Mouse (Mus musculus) heart, embryonic 15.5 days (tissue): ENCODE results near the gene Mta2. TPM values are rescaled to one million over a fixed set of nuclear protein-coding genes. Genes with fewer than 3 reads are reported as not detected.

Experiments used
- ATAC-seq: fragments of 200-750 bp; cut with Nextera tagmentation; replicated peaks from 2 replicates; pipeline ENCODE4 v1.8.0; 2017; ENCODE audit warnings: low read depth, moderate TSS enrichment; ENCODE audit not compliant: insufficient number of reproducible peaks, insufficient read depth, low FRiP score
- H3K27ac ChIP-seq: fragments of 300-500 bp; sonication (generic); 2 replicates; pipeline ENCODE4 v1.5.1; 2015; ENCODE audit warnings: mild to moderate bottlenecking, inconsistent platforms
- H3K27me3 ChIP-seq: fragments of 300-500 bp; sonication (generic); 2 replicates; pipeline ENCODE4 v1.6.1; 2015; ENCODE audit warnings: inconsistent platforms
- H3K36me3 ChIP-seq: fragments of 300-500 bp; sonication (generic); 2 replicates; pipeline ENCODE4 v1.6.1; 2015; ENCODE audit warnings: mild to moderate bottlenecking, inconsistent platforms
- H3K4me1 ChIP-seq: fragments of 300-500 bp; sonication (generic); replicated peaks from 2 replicates; pipeline ENCODE4 v1.6.1; 2015; ENCODE audit warnings: inconsistent platforms
- H3K4me2 ChIP-seq: fragments of 300-500 bp; sonication (generic); 2 replicates; pipeline ENCODE4 v1.6.1; 2015; ENCODE audit warnings: inconsistent platforms, mild to moderate bottlenecking, moderate library complexity
- H3K4me3 ChIP-seq: fragments of 300-500 bp; sonication (generic); 2 replicates; pipeline ENCODE4 v1.5.1; 2015; ENCODE audit warnings: mild to moderate bottlenecking, inconsistent platforms
- H3K9ac ChIP-seq: fragments of 300-500 bp; sonication (generic); 2 replicates; pipeline ENCODE4 v1.6.1; 2015; ENCODE audit warnings: mild to moderate bottlenecking, inconsistent platforms
- H3K9me3 ChIP-seq: fragments of 300-500 bp; sonication (generic); replicated peaks from 2 replicates; pipeline ENCODE4 v1.6.1; 2016; ENCODE audit warnings: inconsistent platforms
- WGBS: fragments of 180-500 bp; shearing (Covaris S2); methylation state at CpG from one replicate; pipeline ENCODE4 v1.1.7; 2015; ENCODE audit warnings: mixed read lengths; 5-methylcytosine and 5-hydroxymethylcytosine counted together
- polyA plus RNA-seq: library from polyadenylated mRNA; unstranded; fragments of >200 nt; fragmentation: Nextera tagmentation; extraction: Ambion mirVana; gene quantifications from 2 replicates; pipeline ENCODE4 v1.2.1, GENCODE M21; 2015

Gene Mta2
- polyA plus RNA-seq, 1 experiment from 2014 or later = 74.2 TPM

GRCm38 (mm10) chr19:8994813-8995607 is 53.3 kb downstream of the Mta2 start:
- H3K4me1 ChIP-seq = peaks cover 83% of the 10 kb centered on the region
- H3K9ac ChIP-seq = peak overlapping the region; percentile 4; the same call in 1 of the 2 replicates
- no peaks in the 10 kb centered on the region for H3K9me3 ChIP-seq
- WGBS = 69% methylated on average over 10 of the region's 10 CpGs
- H3K4me3 ChIP-seq = no peak overlapping the region
- H3K36me3 ChIP-seq = peaks cover 8% of the 10 kb centered on the region
- H3K4me2 ChIP-seq = no peak overlapping the region
- no peak for ATAC-seq
- H3K27ac ChIP-seq = no peak overlapping the region
- no peaks in the 10 kb centered on the region for H3K27me3 ChIP-seq

- ATAC-seq = no peak
- WGBS = 96% methylated on average over 6 of the region's 6 CpGs
- Histone ChIP-seq H3K27me3 (no peaks in the 10 kb centered on the region), H3K4me2 (no peak overlapping the region), H3K36me3 (peaks cover 24% of the 10 kb centered on the region), H3K9me3 (no peaks in the 10 kb centered on the region), H3K27ac (peak overlapping the region; percentile 67; the same call in 1 of the 2 replicates), H3K4me3 (no peak overlapping the region), H3K9ac (no peak overlapping the region), H3K4me1 (peaks cover 73% of the 10 kb centered on the region)
Measured at GRCm38 (mm10) chr19:8996601-8997000, 54.9 kb downstream of the Mta2 start.

DNA sequence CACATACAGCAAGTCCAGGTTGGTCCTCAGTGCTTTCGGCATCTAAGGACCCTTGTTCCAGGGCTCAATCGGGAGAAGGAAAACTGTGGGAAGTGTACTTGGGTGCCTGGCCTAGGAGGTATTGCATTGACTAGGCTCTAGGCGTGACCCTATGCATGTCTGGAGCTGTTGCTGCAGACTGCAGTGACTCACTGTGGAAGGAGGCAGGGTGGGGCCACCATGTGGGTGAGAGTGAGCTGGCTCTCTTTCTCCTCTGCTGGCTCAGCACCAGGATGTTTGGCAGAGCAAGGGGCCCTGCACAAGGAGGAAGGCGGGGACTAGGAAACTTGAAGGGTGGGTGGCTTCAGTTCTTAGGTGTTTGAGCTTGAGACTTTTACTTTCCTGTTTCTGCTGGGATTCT is 55.9 kb downstream of the Mta2 start:
- no peak overlapping the region for H3K9ac ChIP-seq
- peaks cover 34% of the 10 kb centered on the region for H3K36me3 ChIP-seq
- peak overlapping the region; percentile 67 for H3K27ac ChIP-seq
- peak; percentile 86 for ATAC-seq
- peaks cover 64% of the 10 kb centered on the region for H3K4me1 ChIP-seq
- no peaks in the 10 kb centered on the region for H3K9me3 ChIP-seq
- peak overlapping the region; percentile 40 for H3K4me2 ChIP-seq
- no peaks in the 10 kb centered on the region for H3K27me3 ChIP-seq
- WGBS = 31% methylated on average over 4 of the region's 4 CpGs
- H3K4me3 ChIP-seq = no peak overlapping the region

- H3K27ac ChIP-seq = peak overlapping the region; percentile 67; the same call in 1 of the 2 replicates
- H3K9ac ChIP-seq = no peak overlapping the region
- no peak for ATAC-seq
Measured at GRCm38 (mm10) chr19:8998546-8998945, 56.9 kb downstream of the Mta2 start.

GRCm38 (mm10) chr19:8999223-8999622 is 57.5 kb downstream of the Mta2 start:
- Histone ChIP-seq H3K36me3 (peaks cover 50% of the 10 kb centered on the region), H3K27ac (no peak overlapping the region), H3K4me2 (no peak overlapping the region), H3K9ac (no peak overlapping the region), H3K4me3 (no peak overlapping the region), H3K27me3 (no peaks in the 10 kb centered on the region), H3K4me1 (peaks cover 48% of the 10 kb centered on the region), H3K9me3 (no peaks in the 10 kb centered on the region)
- 73% methylated on average over 4 of the region's 4 CpGs for WGBS
- no peak for ATAC-seq

More at GRCm38 (mm10) chr19:8998546-8998945, 56.9 kb downstream of the Mta2 start:
- Histone ChIP-seq H3K4me3 (no peak overlapping the region), H3K4me2 (no peak overlapping the region), H3K36me3 (peaks cover 44% of the 10 kb centered on the region), H3K4me1 (peaks cover 54% of the 10 kb centered on the region), H3K27me3 (no peaks in the 10 kb centered on the region), H3K9me3 (no peaks in the 10 kb centered on the region)
- WGBS = 85% methylated on average over 6 of the region's 6 CpGs

Other genes starting within 250 kb of the Mta2 start
- 59.4 and 71.5 TPM in 2 replicates for gene Slc3a2, start 218.5 kb upstream of the Mta2 start, polyA plus RNA-seq
- 42.8 and 59.3 TPM in 2 replicates for gene Wdr74, start 206.0 kb upstream of the Mta2 start, polyA plus RNA-seq
- 0.69 and 1.9 TPM in 2 replicates for gene 1700092M07Rik, start 201.2 kb upstream of the Mta2 start, polyA plus RNA-seq
- 81.0 and 92.0 TPM in 2 replicates for gene Stx5a, start 200.5 kb upstream of the Mta2 start, polyA plus RNA-seq
- 100 and 132 TPM in 2 replicates for gene Nxf1, start 184.8 kb upstream of the Mta2 start, polyA plus RNA-seq
- 154 and 157 TPM in 2 replicates for gene Tmem223, start 170.9 kb upstream of the Mta2 start, polyA plus RNA-seq
- gene Tmem179b, start 167.4 kb upstream of the Mta2 start, polyA plus RNA-seq = 47.6 and 60.3 TPM in 2 replicates
- gene Taf6l, start 155.5 kb upstream of the Mta2 start, polyA plus RNA-seq = 15.4 and 18.8 TPM in 2 replicates
- 118 and 126 TPM in 2 replicates for gene Polr2g, start 143.3 kb upstream of the Mta2 start, polyA plus RNA-seq
- 3.5 and 3.8 TPM in 2 replicates for gene Zbtb3, start 139.3 kb upstream of the Mta2 start, polyA plus RNA-seq
- gene Ttc9c, start 122.5 kb upstream of the Mta2 start, polyA plus RNA-seq = 30.9 and 36.2 TPM in 2 replicates
- gene Hnrnpul2, start 121.9 kb upstream of the Mta2 start, polyA plus RNA-seq = 2.6 and 3.1 TPM in 2 replicates
- gene AC129217.1, start 112.1 kb upstream of the Mta2 start, polyA plus RNA-seq = 0.36 TPM in 1 of 2 replicates, not detected in the other
- 36.4 and 47.0 TPM in 2 replicates for gene Bscl2, start 104.4 kb upstream of the Mta2 start, polyA plus RNA-seq
- gene Gng3, start 102.7 kb upstream of the Mta2 start, polyA plus RNA-seq = 1.3 and 5.0 TPM in 2 replicates
- gene Lrrn4cl, start 91.1 kb upstream of the Mta2 start, polyA plus RNA-seq = 1.8 and 2.4 TPM in 2 replicates
- gene Ubxn1, start 70.4 kb upstream of the Mta2 start, polyA plus RNA-seq = 120 and 127 TPM in 2 replicates
- 54.8 and 63.4 TPM in 2 replicates for gene Uqcc3, start 61.0 kb upstream of the Mta2 start, polyA plus RNA-seq
- gene Lbhd1, start 58.1 kb upstream of the Mta2 start, polyA plus RNA-seq = 35.8 and 44.8 TPM in 2 replicates
- not detected in 2 replicates for gene Gm49403, start 57.9 kb upstream of the Mta2 start, polyA plus RNA-seq
- 44.7 and 51.9 TPM in 2 replicates for gene 1810009A15Rik, start 53.0 kb upstream of the Mta2 start, polyA plus RNA-seq
- gene Gm49416, start 52.9 kb upstream of the Mta2 start, polyA plus RNA-seq = not detected in 2 replicates
- gene Ints5, start 48.9 kb upstream of the Mta2 start, polyA plus RNA-seq = 21.2 and 29.4 TPM in 2 replicates
- gene Ganab, start 43.8 kb upstream of the Mta2 start, polyA plus RNA-seq = 50.0 and 67.9 TPM in 2 replicates
- 33.3 and 38.1 TPM in 2 replicates for gene B3gat3, start 21.5 kb upstream of the Mta2 start, polyA plus RNA-seq
- 1.9 and 2.3 TPM in 2 replicates for gene Rom1, start 12.5 kb upstream of the Mta2 start, polyA plus RNA-seq
- gene Eml3, start 12.3 kb upstream of the Mta2 start, polyA plus RNA-seq = 12.7 and 21.9 TPM in 2 replicates
- gene Tut1, start 12.0 kb downstream of the Mta2 start, polyA plus RNA-seq = 13.7 and 19.4 TPM in 2 replicates
- gene Eef1g, start 25.2 kb downstream of the Mta2 start, polyA plus RNA-seq = 216 and 256 TPM in 2 replicates
- gene Ahnak, start 47.4 kb downstream of the Mta2 start, polyA plus RNA-seq = 31.4 and 38.4 TPM in 2 replicates
- 0.30 and 0.44 TPM in 2 replicates for gene Scgb1a1, start 146.1 kb downstream of the Mta2 start, polyA plus RNA-seq
- gene Asrgl1, start 193.8 kb downstream of the Mta2 start, polyA plus RNA-seq = 15.4 and 16.1 TPM in 2 replicates